Mouse (Mus musculus) kidney, postnatal 4 days (tissue): ENCODE measurements around the gene Dll1.

Experiments
- DNase-seq, 2 experiments: peaks; one replicate each; pipeline ENCODE4 v3.0.0; 2021; ENCODE audit warnings: mixed read lengths in 2 of 2

Gene Dll1

DNA sequence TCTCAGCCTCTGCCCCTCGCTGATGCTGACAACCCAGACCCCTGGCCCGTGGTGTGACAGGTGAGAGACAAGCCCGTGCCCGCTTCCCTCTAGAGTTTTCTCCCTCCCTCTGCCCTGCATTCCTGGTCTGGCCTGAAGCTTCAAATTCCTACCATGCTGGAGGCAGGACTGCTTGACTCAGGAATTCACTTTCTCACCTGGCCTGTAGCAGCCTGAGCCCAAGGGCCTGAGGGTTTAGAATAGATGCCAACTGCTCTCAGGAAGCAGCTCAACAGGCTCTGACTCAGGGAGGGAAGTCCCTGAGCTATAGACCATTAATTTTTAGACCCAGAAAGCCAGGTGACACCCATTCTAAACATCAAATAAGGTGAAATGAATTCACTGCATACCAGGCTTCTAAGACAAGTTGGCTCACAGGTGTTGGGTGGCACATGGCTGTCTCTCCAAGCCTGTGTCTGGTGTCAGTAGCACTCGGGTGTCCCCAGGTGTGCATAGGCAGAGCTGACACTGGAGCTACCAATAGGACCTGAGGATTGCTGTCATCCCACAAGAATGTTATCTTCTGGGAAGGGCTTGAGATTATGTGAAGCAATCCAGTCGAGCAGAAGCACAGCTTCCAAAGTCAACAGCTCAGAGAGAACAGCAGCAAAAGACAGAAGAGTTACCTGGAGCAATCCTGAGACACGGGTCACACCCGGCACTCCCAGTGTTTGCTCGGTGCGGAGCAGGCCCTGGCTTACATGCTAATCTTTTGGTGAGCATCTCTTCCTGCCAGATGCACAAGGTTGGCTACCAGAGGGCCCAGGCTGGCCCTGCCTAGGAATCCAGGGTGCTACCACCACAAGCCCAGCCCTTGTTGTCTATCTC lies 50.5 kb downstream of the Dll1 start:
- DNase-seq, result peak; percentile 10 to 30

DNA sequence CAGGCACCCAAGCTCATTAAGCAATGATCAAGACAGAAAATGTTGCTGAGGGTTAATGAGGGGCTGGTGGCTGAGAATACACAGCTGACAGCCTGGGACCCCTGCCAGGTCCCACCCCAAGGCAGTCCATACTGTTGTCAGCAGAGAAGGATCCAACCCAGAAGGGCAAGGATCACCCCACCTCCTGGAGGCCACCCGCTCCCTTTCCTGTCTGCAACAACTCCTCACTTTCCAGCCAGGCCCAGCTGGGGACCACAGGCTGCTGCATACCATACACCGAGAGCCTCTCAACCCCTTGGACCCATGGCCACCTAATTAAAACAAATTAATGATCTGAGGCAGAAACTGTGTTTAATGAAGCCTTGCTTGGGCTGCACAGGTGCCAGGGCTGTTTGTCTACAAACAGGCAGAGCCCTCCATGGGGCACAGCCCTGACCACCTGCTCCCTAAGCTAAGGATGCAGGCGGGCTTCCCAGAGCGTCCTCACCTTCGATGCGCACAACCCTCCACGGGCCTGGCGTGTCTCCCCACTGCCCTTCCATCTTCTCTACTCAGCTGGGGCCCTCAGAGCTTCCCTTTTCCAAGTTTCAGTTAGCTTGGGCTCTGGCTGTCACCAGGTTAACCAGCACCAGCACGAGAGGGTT lies 53.4 kb downstream of the Dll1 start:
- peak; percentile 66 to 79 for DNase-seq
